Mouse (Mus musculus): ENCODE results near the gene Dlgap4. TPM values are rescaled to one million over a fixed set of nuclear protein-coding genes. Genes with fewer than 3 reads are reported as not detected.
"Not testable (repeated sequence)": the region's sequence is repeated elsewhere in the genome, so short reads cannot be mapped to it uniquely, and the experiment has no call there.

Gene Dlgap4
- polyA plus RNA-seq, 1 experiment, result 40.7 TPM

DNA sequence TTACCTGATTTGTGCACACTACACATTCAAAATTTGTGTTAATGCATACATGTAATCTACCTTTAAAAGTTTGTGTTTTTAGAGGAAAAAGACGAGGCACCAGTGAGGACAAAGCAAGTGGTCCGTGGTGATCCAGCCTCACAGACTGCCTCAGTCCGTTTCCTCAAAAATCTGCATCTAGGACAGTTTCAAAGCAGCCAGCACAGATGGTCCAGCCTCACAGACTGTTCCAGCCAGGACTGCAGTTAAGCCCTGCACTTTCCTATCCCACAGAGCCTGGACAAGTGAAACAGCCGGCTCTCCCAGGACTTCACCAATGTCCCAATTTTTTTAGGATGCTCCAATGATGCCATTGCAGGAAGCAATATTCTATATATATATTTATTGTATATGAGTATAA, 187.5 kb downstream of the Dlgap4 start:
- TF ChIP-seq CTCF (IDR thresholded peaks at IDR 0.05; ENCODE audit: control insufficient read depth, insufficient read depth, insufficient read length) (no peak), MAX (IDR thresholded peaks at IDR 0.05) (no peak), MYOG (IDR thresholded peaks at IDR 0.05; ENCODE audit: control insufficient read depth, extremely low read depth, insufficient read length) (no peak), USF1 (IDR thresholded peaks at IDR 0.05; ENCODE audit: low read depth) (no peak)
- Histone ChIP-seq H3K36me3 (ENCODE audit: control insufficient read depth, insufficient read depth) (no peaks in the 10 kb centered on the region), H3K79me3 (ENCODE audit: low read depth) (no peaks in the 10 kb centered on the region), H3K4me3 (ENCODE audit: insufficient read depth, poor library complexity, severe bottlenecking) (no peak overlapping the region), H3K27me3 (ENCODE audit: control insufficient read depth, insufficient read depth, insufficient read length) (no peaks in the 10 kb centered on the region), H3ac (ENCODE audit: control insufficient read depth, insufficient read length, low read depth) (no peak overlapping the region), H3K79me2 (ENCODE audit: control insufficient read depth, insufficient read depth) (no peaks in the 10 kb centered on the region)

DNA sequence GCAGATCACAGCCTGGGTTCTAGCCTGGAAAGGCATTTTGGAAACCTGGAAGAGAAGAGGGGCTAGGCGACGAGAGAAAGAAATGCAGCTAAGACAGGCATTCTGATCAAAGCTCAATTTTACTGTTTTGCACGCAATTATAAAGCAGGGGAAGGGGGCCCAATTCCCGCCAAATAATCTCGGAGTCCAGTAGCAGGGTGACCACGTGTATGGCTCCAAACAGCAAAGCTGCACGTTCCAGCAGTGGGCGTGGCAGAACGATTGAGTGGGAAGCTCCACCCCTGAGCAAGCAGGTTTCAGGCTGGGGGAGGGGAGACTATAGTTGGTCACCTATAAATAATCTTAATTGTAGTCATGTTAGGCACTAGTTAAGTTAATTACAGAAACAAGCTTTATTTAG, 188.6 kb downstream of the Dlgap4 start:
- H3K27me3 ChIP-seq (ENCODE audit: control insufficient read depth, insufficient read depth, insufficient read length); H3ac ChIP-seq (ENCODE audit: control insufficient read depth, insufficient read length, low read depth); H3K36me3 ChIP-seq (ENCODE audit: control insufficient read depth, insufficient read depth); H3K79me2 ChIP-seq (ENCODE audit: control insufficient read depth, insufficient read depth); H3K4me3 ChIP-seq (ENCODE audit: insufficient read depth, poor library complexity, severe bottlenecking); H3K79me3 ChIP-seq (ENCODE audit: low read depth): not testable (repeated sequence)

DNA sequence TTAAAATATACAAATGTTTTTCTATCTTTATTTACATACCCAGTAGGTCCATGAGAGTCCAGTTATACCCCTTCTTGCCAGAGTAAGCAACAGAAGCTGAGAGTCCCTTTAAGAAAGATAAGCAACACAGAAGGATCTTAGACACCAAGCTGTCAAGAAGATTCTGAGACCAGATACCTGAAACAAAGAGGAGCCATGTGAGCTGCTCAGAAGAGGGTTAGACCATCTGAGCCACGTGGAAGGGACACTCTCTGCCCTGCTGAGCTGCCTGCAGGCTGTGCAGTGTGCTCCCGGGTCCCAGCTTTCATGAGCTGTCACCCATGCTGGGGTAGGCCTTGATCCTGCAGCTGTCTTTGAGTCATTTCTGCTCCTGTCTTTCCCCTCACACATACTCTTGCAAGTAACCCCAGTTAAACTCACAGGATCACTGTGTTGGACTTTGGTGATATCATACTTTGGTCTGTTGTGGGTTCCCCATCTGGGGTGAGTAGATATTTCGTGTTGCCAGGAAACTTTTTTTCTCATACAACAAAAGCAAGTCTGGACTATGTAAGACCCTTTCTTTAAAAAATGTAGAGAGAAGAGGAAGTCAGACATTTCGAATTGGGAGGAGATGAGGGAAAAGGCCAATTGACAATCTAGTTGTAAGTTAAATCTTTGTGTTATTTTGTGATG, 190.3 kb downstream of the Dlgap4 start:
- H3K27me3 ChIP-seq (ENCODE audit: control insufficient read depth, insufficient read depth, insufficient read length), result no peaks in the 10 kb centered on the region
- no peak overlapping the region for H3ac ChIP-seq (ENCODE audit: control insufficient read depth, insufficient read length, low read depth)
- no peaks in the 10 kb centered on the region for H3K79me3 ChIP-seq (ENCODE audit: low read depth)
- TF ChIP-seq FOSL1 (IDR thresholded peaks at IDR 0.05; ENCODE audit: insufficient read depth, low read length, poor library complexity, severe bottlenecking) (no peak), CEBPB (IDR thresholded peaks at IDR 0.05; ENCODE audit: low read depth) (no peak), USF1 (IDR thresholded peaks at IDR 0.05; ENCODE audit: low read depth) (no peak)
- no peak overlapping the region for H3K4me3 ChIP-seq (ENCODE audit: insufficient read depth, poor library complexity, severe bottlenecking)
- H3K79me2 ChIP-seq (ENCODE audit: control insufficient read depth, insufficient read depth), result no peaks in the 10 kb centered on the region
- H3K36me3 ChIP-seq (ENCODE audit: control insufficient read depth, insufficient read depth), result no peaks in the 10 kb centered on the region

DNA sequence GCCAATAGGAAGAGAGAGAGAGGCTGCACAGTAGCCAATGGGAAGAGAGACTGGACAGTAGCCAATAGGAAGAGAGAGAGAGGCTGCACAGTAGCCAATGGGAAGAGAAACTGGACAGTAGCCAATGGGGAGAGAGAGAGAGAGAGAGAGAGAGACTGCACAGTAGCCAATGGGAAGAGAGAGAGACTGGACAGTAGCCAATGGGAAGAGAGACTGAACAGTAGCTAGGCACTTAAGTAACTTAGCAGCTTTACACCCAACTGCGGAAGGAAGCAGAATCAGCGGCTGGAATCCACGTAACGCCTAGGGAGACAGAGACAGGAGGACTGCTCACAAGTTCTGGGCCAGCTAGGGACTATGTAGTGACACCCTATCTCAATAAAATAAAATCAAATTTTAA, 191.1 kb downstream of the Dlgap4 start:
- no peaks in the 10 kb centered on the region for H3K27me3 ChIP-seq (ENCODE audit: control insufficient read depth, insufficient read depth, insufficient read length)
- no peak overlapping the region for H3K4me3 ChIP-seq (ENCODE audit: insufficient read depth, poor library complexity, severe bottlenecking)
- no peak overlapping the region for H3ac ChIP-seq (ENCODE audit: control insufficient read depth, insufficient read length, low read depth)
- H3K79me3 ChIP-seq (ENCODE audit: low read depth), result no peaks in the 10 kb centered on the region
- H3K79me2 ChIP-seq (ENCODE audit: control insufficient read depth, insufficient read depth), result no peaks in the 10 kb centered on the region
- TF ChIP-seq MYOD1 (IDR thresholded peaks at IDR 0.05; ENCODE audit: control insufficient read depth, insufficient read length, low read depth), result no peak
- TF ChIP-seq FOSL1 (IDR thresholded peaks at IDR 0.05; ENCODE audit: insufficient read depth, low read length, poor library complexity, severe bottlenecking), result no peak
- TF ChIP-seq USF1 (IDR thresholded peaks at IDR 0.05; ENCODE audit: low read depth), result no peak
- no peak for TF ChIP-seq CEBPB (IDR thresholded peaks at IDR 0.05; ENCODE audit: low read depth)
- TF ChIP-seq MAX (IDR thresholded peaks at IDR 0.05), result no peak
- no peak for TF ChIP-seq MYOG (IDR thresholded peaks at IDR 0.05; ENCODE audit: control insufficient read depth, extremely low read depth, insufficient read length)
- no peak for TF ChIP-seq CTCF (IDR thresholded peaks at IDR 0.05; ENCODE audit: control insufficient read depth, insufficient read depth, insufficient read length)
- no peaks in the 10 kb centered on the region for H3K36me3 ChIP-seq (ENCODE audit: control insufficient read depth, insufficient read depth)

DNA sequence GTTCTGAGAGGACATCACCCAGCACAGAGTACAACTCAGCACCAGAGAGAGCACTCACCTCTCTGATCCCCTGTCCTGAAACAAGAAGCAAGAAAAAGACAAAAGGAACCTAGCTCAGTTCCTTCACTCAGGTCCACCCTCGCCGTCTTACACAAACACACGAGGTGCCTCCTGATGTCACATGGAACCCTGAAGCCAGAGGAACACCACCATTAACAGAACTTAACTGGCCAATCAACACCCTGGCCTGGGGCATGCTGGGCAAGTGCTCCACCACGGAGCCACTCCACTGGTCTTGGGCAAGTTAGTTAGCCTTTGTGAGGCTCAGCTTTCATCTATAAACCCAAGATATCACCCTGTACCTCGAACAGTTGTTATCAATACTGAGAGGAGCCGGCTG, 193.4 kb downstream of the Dlgap4 start:
- TF ChIP-seq MAX (IDR thresholded peaks at IDR 0.05) (no peak), CTCF (IDR thresholded peaks at IDR 0.05; ENCODE audit: control insufficient read depth, insufficient read depth, insufficient read length) (no peak), CEBPB (IDR thresholded peaks at IDR 0.05; ENCODE audit: low read depth) (no peak), MYOG (IDR thresholded peaks at IDR 0.05; ENCODE audit: control insufficient read depth, extremely low read depth, insufficient read length) (no peak), USF1 (IDR thresholded peaks at IDR 0.05; ENCODE audit: low read depth) (no peak), MYOD1 (IDR thresholded peaks at IDR 0.05; ENCODE audit: control insufficient read depth, insufficient read length, low read depth) (no peak), FOSL1 (IDR thresholded peaks at IDR 0.05; ENCODE audit: insufficient read depth, low read length, poor library complexity, severe bottlenecking) (no peak)
- Histone ChIP-seq H3ac (ENCODE audit: control insufficient read depth, insufficient read length, low read depth) (no peak overlapping the region), H3K27me3 (ENCODE audit: control insufficient read depth, insufficient read depth, insufficient read length) (no peaks in the 10 kb centered on the region), H3K4me3 (ENCODE audit: insufficient read depth, poor library complexity, severe bottlenecking) (no peak overlapping the region), H3K79me3 (ENCODE audit: low read depth) (no peaks in the 10 kb centered on the region), H3K79me2 (ENCODE audit: control insufficient read depth, insufficient read depth) (no peaks in the 10 kb centered on the region), H3K36me3 (ENCODE audit: control insufficient read depth, insufficient read depth) (no peaks in the 10 kb centered on the region)

DNA sequence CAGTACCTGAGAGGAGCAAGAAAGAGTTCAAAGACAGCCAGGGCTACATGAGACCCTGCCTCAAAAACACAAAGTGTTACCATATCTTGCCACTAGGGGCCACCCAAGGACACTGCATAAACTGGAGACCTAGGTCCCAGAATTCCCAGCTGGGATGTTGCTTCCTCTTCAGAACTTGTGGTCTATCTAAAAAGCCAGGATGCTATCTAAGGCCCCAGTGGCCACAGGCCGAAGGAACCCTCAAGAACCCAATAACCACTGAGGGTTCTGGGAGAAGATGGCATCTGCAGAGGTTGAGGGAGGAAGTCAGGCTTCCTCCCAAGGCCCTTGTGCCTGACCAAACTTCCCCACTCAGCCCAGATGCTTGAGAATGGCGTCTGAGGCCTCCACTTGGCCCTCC, 196.1 kb downstream of the Dlgap4 start:
- no peak overlapping the region for H3K4me3 ChIP-seq (ENCODE audit: insufficient read depth, poor library complexity, severe bottlenecking)
- no peaks in the 10 kb centered on the region for H3K36me3 ChIP-seq (ENCODE audit: control insufficient read depth, insufficient read depth)
- no peaks in the 10 kb centered on the region for H3K79me3 ChIP-seq (ENCODE audit: low read depth)
- TF ChIP-seq CEBPB (IDR thresholded peaks at IDR 0.05; ENCODE audit: low read depth), result no peak
- TF ChIP-seq CTCF (IDR thresholded peaks at IDR 0.05; ENCODE audit: control insufficient read depth, insufficient read depth, insufficient read length), result peak; percentile 28
- no peaks in the 10 kb centered on the region for H3K27me3 ChIP-seq (ENCODE audit: control insufficient read depth, insufficient read depth, insufficient read length)
- no peak overlapping the region for H3ac ChIP-seq (ENCODE audit: control insufficient read depth, insufficient read length, low read depth)
- H3K79me2 ChIP-seq (ENCODE audit: control insufficient read depth, insufficient read depth), result no peaks in the 10 kb centered on the region
